Mouse (Mus musculus): ENCODE data around the gene Gh. TPM values are rescaled to one million over a fixed set of nuclear protein-coding genes. Genes with fewer than 3 reads are reported as not detected.
A peak's percentile ranks its signal among the peaks of the same experiment; 100 is the strongest.

The Gh gene
- polyA plus RNA-seq, 1 experiment from 2014 or later = not detected

DNA sequence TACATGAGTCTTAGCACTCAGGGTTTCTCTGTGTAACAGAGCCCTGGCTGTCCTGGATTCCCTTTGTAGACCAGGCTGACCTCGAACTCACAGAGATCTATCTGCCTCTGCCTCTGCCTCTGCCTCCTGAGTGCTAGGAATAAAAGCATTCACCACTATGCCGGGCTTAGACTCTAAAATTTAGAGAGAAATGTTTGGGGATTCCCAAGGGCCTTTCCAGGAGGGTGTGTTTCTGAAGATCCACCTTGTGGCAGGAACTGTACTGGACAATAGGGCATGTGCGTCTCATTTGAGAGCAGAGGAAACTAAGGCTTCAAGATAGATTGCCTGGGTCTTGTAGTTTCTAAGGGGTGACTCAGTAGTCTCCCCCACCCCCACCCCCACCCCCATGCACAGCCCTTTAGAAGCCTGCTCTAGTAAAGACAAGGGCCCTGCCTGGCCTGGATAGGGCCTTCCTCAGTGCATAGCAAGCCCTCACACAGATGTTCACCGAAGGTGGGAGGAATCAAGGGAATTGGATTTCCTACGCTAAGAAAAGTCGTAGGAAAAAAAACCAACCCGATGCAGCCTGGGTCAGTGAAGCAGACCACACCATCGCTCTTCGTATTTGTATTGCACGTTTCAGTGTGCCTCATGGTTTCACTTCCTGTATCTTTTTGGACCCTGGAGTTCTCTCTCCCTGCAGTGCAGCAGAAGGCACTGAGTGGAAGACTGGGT is 3.8 kb upstream of the Gh start:
- H3K27ac ChIP-seq (ENCODE audit: low read depth, low read length) = no peak overlapping the region
- H3K4me1 ChIP-seq (replicated peaks; ENCODE audit: control insufficient read depth, insufficient read depth, low read length) = no peaks in the 10 kb centered on the region
- TF ChIP-seq CTCF (IDR thresholded peaks at IDR 0.05; ENCODE audit: low read depth) = no peak
- no peak overlapping the region for H3K4me3 ChIP-seq (ENCODE audit: low read depth, low read length)
- no peak for ATAC-seq
- no peaks in the 10 kb centered on the region for H3K36me3 ChIP-seq (ENCODE audit: control insufficient read depth, insufficient read depth)
- H3K9me3 ChIP-seq (ENCODE audit: control insufficient read depth) = no peaks in the 10 kb centered on the region
- no peak overlapping the region for H3K4me2 ChIP-seq (replicated peaks; ENCODE audit: low read depth)
- WGBS = 76% methylated on average over 10 of the region's 10 CpGs
- no peak overlapping the region for H3K9ac ChIP-seq (ENCODE audit: low read depth, low read length)
- no peaks in the 10 kb centered on the region for H3K27me3 ChIP-seq (replicated peaks; ENCODE audit: control insufficient read depth, insufficient read depth, low read length)

DNA sequence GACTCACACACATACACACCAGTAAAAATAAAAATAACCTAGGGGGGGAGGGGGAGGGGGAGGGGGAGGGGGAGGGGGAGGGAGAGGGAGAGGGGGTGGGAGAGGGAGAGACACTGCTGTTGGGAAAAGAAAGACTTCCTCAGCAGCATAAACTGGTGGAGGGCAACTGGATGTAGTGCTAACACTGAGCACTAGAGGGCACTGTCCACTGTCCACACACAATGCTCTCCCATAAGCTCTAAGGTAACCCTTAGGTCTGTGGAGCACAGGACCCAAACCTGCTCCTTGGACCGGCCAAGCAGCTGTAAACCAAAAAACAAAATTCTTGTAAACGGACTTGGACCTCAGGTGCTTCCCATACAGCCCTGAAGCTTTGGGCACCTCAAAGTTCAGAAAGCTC is 969 bp upstream of the Gh start:
- H3K27me3 ChIP-seq (replicated peaks; ENCODE audit: control insufficient read depth, insufficient read depth, low read length) = no peaks in the 10 kb centered on the region
- 13% methylated on average over 2 of the region's 2 CpGs for WGBS
- no peaks in the 10 kb centered on the region for H3K4me1 ChIP-seq (replicated peaks; ENCODE audit: control insufficient read depth, insufficient read depth, low read length)
- no peak overlapping the region for H3K4me2 ChIP-seq (replicated peaks; ENCODE audit: low read depth)
- H3K9ac ChIP-seq (ENCODE audit: low read depth, low read length) = no peak overlapping the region
- no peak overlapping the region for H3K4me3 ChIP-seq (ENCODE audit: low read depth, low read length)
- ATAC-seq = no peak
- TF ChIP-seq CTCF (IDR thresholded peaks at IDR 0.05; ENCODE audit: low read depth) = peak; percentile 90
- no peaks in the 10 kb centered on the region for H3K36me3 ChIP-seq (ENCODE audit: control insufficient read depth, insufficient read depth)
- H3K9me3 ChIP-seq (ENCODE audit: control insufficient read depth) = no peaks in the 10 kb centered on the region
- H3K27ac ChIP-seq (ENCODE audit: low read depth, low read length) = no peak overlapping the region

DNA sequence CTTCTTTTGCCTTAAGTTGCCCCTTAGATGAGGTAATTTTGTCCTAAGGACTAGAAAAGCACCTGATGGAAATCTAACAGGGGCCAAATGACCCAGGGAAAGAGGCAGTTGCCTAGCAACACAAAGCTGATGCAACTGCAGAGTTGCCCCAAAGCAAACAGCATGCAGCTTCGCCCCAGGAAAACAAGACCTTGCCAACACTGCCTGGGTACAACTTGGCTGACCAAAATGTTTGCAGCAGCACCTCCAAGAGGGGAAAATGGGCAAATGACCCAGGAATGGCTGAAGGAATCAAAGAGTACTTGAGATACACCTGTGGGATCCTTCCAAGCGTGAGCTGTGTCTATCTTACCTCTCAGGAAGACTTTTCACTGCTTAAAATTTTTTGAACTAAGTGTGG is 9.8 kb downstream of the Gh start:
- 85% methylated on average over 2 of the region's 2 CpGs for WGBS
- Histone ChIP-seq H3K36me3 (ENCODE audit: control insufficient read depth, insufficient read depth) (no peaks in the 10 kb centered on the region), H3K9ac (ENCODE audit: low read depth, low read length) (no peak overlapping the region), H3K27ac (ENCODE audit: low read depth, low read length) (no peak overlapping the region), H3K27me3 (replicated peaks; ENCODE audit: control insufficient read depth, insufficient read depth, low read length) (no peaks in the 10 kb centered on the region), H3K4me2 (replicated peaks; ENCODE audit: low read depth) (no peak overlapping the region), H3K4me1 (replicated peaks; ENCODE audit: control insufficient read depth, insufficient read depth, low read length) (no peaks in the 10 kb centered on the region), H3K4me3 (ENCODE audit: low read depth, low read length) (no peak overlapping the region), H3K9me3 (ENCODE audit: control insufficient read depth) (no peaks in the 10 kb centered on the region)
- no peak for ATAC-seq
- no peak for TF ChIP-seq CTCF (IDR thresholded peaks at IDR 0.05; ENCODE audit: low read depth)

DNA sequence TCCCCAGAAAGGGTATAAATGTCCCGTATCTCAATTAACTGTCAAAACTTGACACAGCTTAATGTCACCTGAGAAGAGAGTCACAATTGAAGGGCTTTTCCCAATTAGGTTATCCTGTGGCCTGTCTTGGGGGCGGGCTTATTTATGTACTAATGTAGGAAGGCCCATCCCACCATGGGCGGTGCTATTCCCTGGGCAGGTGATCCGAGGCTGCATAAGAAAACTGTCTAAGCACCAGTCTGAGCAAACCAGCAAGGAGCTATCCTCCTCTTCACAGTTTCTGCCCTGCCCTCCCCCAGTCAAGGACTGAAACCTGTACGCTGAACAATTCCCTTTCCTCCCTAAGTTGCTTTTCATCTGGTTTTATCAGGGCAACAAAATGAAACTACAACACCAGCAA is 11.3 kb downstream of the Gh start:
- H3K4me1 ChIP-seq (replicated peaks; ENCODE audit: control insufficient read depth, insufficient read depth, low read length) = no peaks in the 10 kb centered on the region
- H3K9ac ChIP-seq (ENCODE audit: low read depth, low read length) = no peak overlapping the region
- H3K27me3 ChIP-seq (replicated peaks; ENCODE audit: control insufficient read depth, insufficient read depth, low read length) = no peaks in the 10 kb centered on the region
- H3K9me3 ChIP-seq (ENCODE audit: control insufficient read depth) = no peaks in the 10 kb centered on the region
- no peak for TF ChIP-seq CTCF (IDR thresholded peaks at IDR 0.05; ENCODE audit: low read depth)
- ATAC-seq = no peak
- 88% methylated on average over 5 of the region's 5 CpGs for WGBS
- no peaks in the 10 kb centered on the region for H3K36me3 ChIP-seq (ENCODE audit: control insufficient read depth, insufficient read depth)
- no peak overlapping the region for H3K4me2 ChIP-seq (replicated peaks; ENCODE audit: low read depth)
- no peak overlapping the region for H3K4me3 ChIP-seq (ENCODE audit: low read depth, low read length)
- no peak overlapping the region for H3K27ac ChIP-seq (ENCODE audit: low read depth, low read length)

DNA sequence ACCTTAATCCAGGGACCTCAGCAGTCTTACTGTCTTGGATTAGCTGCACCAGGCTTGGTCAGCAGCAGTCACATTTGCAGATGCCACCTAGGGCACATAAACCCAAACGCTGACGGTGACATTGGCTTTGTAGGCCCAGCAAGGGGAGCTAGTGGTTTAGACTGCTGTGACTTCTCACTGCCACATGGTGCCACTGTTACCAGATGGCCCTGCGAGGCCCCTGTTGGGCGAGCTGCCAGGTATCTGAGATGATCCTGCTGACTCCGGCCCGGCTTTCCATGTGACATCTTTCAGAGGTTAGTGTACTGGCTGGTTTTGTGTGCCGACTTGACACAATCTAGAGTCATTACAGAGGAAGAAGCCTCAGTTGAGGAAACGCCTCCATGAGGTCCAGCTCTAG is 12.3 kb downstream of the Gh start:
- ATAC-seq = peak; percentile 31; the same call in 1 of the 2 replicates
- no peaks in the 10 kb centered on the region for H3K9me3 ChIP-seq (ENCODE audit: control insufficient read depth)
- no peaks in the 10 kb centered on the region for H3K36me3 ChIP-seq (ENCODE audit: control insufficient read depth, insufficient read depth)
- H3K4me2 ChIP-seq (replicated peaks; ENCODE audit: low read depth) = no peak overlapping the region
- peak; percentile 69 for TF ChIP-seq CTCF (IDR thresholded peaks at IDR 0.05; ENCODE audit: low read depth)
- no peaks in the 10 kb centered on the region for H3K27me3 ChIP-seq (replicated peaks; ENCODE audit: control insufficient read depth, insufficient read depth, low read length)
- H3K9ac ChIP-seq (ENCODE audit: low read depth, low read length) = no peak overlapping the region
- 32% methylated on average over 8 of the region's 8 CpGs for WGBS
- H3K27ac ChIP-seq (ENCODE audit: low read depth, low read length) = no peak overlapping the region
- no peak overlapping the region for H3K4me3 ChIP-seq (ENCODE audit: low read depth, low read length)
- no peaks in the 10 kb centered on the region for H3K4me1 ChIP-seq (replicated peaks; ENCODE audit: control insufficient read depth, insufficient read depth, low read length)

DNA sequence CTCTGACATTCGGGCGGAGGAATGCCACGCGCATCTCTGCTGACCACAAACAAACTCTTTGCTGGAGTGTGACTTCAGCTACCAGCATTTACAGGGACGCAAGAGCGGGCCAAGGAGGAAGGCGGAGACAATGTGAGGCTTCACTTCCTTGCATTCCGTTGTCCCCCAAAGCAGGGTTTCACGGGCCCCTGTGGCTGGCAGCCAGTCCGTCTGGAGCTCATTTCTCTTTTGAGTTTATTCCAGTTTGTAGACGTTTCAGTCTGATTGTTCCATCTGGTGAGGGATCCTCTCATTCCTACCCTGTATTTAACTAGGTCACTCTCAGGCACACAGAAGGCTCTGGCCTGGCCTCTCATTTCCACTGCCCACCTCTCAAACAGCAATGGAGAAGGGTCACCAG is 14.7 kb downstream of the Gh start:
- WGBS = 59% methylated on average over 11 of the region's 11 CpGs
- no peak for ATAC-seq
- Histone ChIP-seq H3K4me2 (replicated peaks; ENCODE audit: low read depth) (no peak overlapping the region), H3K9me3 (ENCODE audit: control insufficient read depth) (no peaks in the 10 kb centered on the region), H3K9ac (ENCODE audit: low read depth, low read length) (no peak overlapping the region), H3K27me3 (replicated peaks; ENCODE audit: control insufficient read depth, insufficient read depth, low read length) (no peaks in the 10 kb centered on the region), H3K4me3 (ENCODE audit: low read depth, low read length) (no peak overlapping the region), H3K4me1 (replicated peaks; ENCODE audit: control insufficient read depth, insufficient read depth, low read length) (no peaks in the 10 kb centered on the region), H3K27ac (ENCODE audit: low read depth, low read length) (no peak overlapping the region), H3K36me3 (ENCODE audit: control insufficient read depth, insufficient read depth) (no peaks in the 10 kb centered on the region)
- TF ChIP-seq CTCF (IDR thresholded peaks at IDR 0.05; ENCODE audit: low read depth) = no peak
